Mouse (Mus musculus): ENCODE results near the gene Grhl3. TPM values are rescaled to one million over a fixed set of nuclear protein-coding genes. Genes with fewer than 3 reads are reported as not detected.

The Grhl3 gene
- polyA plus RNA-seq, 1 experiment from 2014 or later = 0.99 TPM

- no peak overlapping the region for H3K27ac ChIP-seq (ENCODE audit: low read depth, low read length)
- H3K36me3 ChIP-seq (ENCODE audit: control insufficient read depth, insufficient read depth, low read length) = no peaks in the 10 kb centered on the region
- H3K9me3 ChIP-seq (ENCODE audit: control insufficient read depth, low read length) = no peaks in the 10 kb centered on the region
- H3K9ac ChIP-seq (replicated peaks; ENCODE audit: low read depth, low read length) = no peak overlapping the region
- no peak for ATAC-seq (ENCODE audit: low read depth)
- WGBS = 65% methylated on average over 6 of the region's 6 CpGs
- no peak overlapping the region for H3K4me2 ChIP-seq (ENCODE audit: low read depth, low read length)
- no peak overlapping the region for H3K4me3 ChIP-seq (ENCODE audit: low read depth, low read length)
- H3K27me3 ChIP-seq (ENCODE audit: control insufficient read depth, insufficient read depth, low read length) = no peaks in the 10 kb centered on the region
- no peaks in the 10 kb centered on the region for H3K4me1 ChIP-seq (ENCODE audit: control insufficient read depth, insufficient read depth, low read length)
Observed at GRCm38 (mm10) chr4:135579695-135580094, 6.3 kb upstream of the Grhl3 start.

GRCm38 (mm10) chr4:135578490-135578889 is 5.1 kb upstream of the Grhl3 start:
- Histone ChIP-seq H3K27me3 (ENCODE audit: control insufficient read depth, insufficient read depth, low read length) (no peaks in the 10 kb centered on the region), H3K4me3 (ENCODE audit: low read depth, low read length) (no peak overlapping the region), H3K9me3 (ENCODE audit: control insufficient read depth, low read length) (no peaks in the 10 kb centered on the region), H3K4me2 (ENCODE audit: low read depth, low read length) (no peak overlapping the region), H3K9ac (replicated peaks; ENCODE audit: low read depth, low read length) (no peak overlapping the region), H3K27ac (ENCODE audit: low read depth, low read length) (no peak overlapping the region), H3K36me3 (ENCODE audit: control insufficient read depth, insufficient read depth, low read length) (no peaks in the 10 kb centered on the region), H3K4me1 (ENCODE audit: control insufficient read depth, insufficient read depth, low read length) (peaks cover 5% of the 10 kb centered on the region; the same call in 1 of the 2 replicates)
- ATAC-seq (ENCODE audit: low read depth) = no peak
- 65% methylated on average over 5 of the region's 5 CpGs for WGBS

- Histone ChIP-seq H3K36me3 (ENCODE audit: control insufficient read depth, insufficient read depth, low read length) (no peaks in the 10 kb centered on the region), H3K27ac (ENCODE audit: low read depth, low read length) (no peak overlapping the region), H3K9ac (replicated peaks; ENCODE audit: low read depth, low read length) (no peak overlapping the region), H3K27me3 (ENCODE audit: control insufficient read depth, insufficient read depth, low read length) (peaks cover 11% of the 10 kb centered on the region), H3K9me3 (ENCODE audit: control insufficient read depth, low read length) (no peaks in the 10 kb centered on the region), H3K4me1 (ENCODE audit: control insufficient read depth, insufficient read depth, low read length) (peaks cover 7% of the 10 kb centered on the region; the same call in 1 of the 2 replicates), H3K4me3 (ENCODE audit: low read depth, low read length) (no peak overlapping the region), H3K4me2 (ENCODE audit: low read depth, low read length) (no peak overlapping the region)
- no peak for ATAC-seq (ENCODE audit: low read depth)
- 58% methylated on average over 15 of the region's 15 CpGs for WGBS
Observed at GRCm38 (mm10) chr4:135575365-135576140, 2.1 kb upstream of the Grhl3 start.

GRCm38 (mm10) chr4:135572276-135572675 is 1.2 kb downstream of the Grhl3 start:
- no peaks in the 10 kb centered on the region for H3K9me3 ChIP-seq (ENCODE audit: control insufficient read depth, low read length)
- no peaks in the 10 kb centered on the region for H3K36me3 ChIP-seq (ENCODE audit: control insufficient read depth, insufficient read depth, low read length)
- no peak overlapping the region for H3K9ac ChIP-seq (replicated peaks; ENCODE audit: low read depth, low read length)
- peaks cover 14% of the 10 kb centered on the region for H3K27me3 ChIP-seq (ENCODE audit: control insufficient read depth, insufficient read depth, low read length)
- H3K4me3 ChIP-seq (ENCODE audit: low read depth, low read length) = no peak overlapping the region
- WGBS = 29% methylated on average over 8 of the region's 8 CpGs
- no peak overlapping the region for H3K4me2 ChIP-seq (ENCODE audit: low read depth, low read length)
- no peak for ATAC-seq (ENCODE audit: low read depth)
- H3K4me1 ChIP-seq (ENCODE audit: control insufficient read depth, insufficient read depth, low read length) = peaks cover 16% of the 10 kb centered on the region; the same call in 1 of the 2 replicates
- H3K27ac ChIP-seq (ENCODE audit: low read depth, low read length) = no peak overlapping the region

- Histone ChIP-seq H3K4me3 (ENCODE audit: low read depth, low read length) (no peak overlapping the region), H3K27ac (ENCODE audit: low read depth, low read length) (no peak overlapping the region), H3K4me2 (ENCODE audit: low read depth, low read length) (no peak overlapping the region), H3K9me3 (ENCODE audit: control insufficient read depth, low read length) (no peaks in the 10 kb centered on the region), H3K9ac (replicated peaks; ENCODE audit: low read depth, low read length) (no peak overlapping the region), H3K27me3 (ENCODE audit: control insufficient read depth, insufficient read depth, low read length) (peaks cover 14% of the 10 kb centered on the region), H3K4me1 (ENCODE audit: control insufficient read depth, insufficient read depth, low read length) (peaks cover 18% of the 10 kb centered on the region; the same call in 1 of the 2 replicates), H3K36me3 (ENCODE audit: control insufficient read depth, insufficient read depth, low read length) (no peaks in the 10 kb centered on the region)
- ATAC-seq (ENCODE audit: low read depth) = no peak
- 57% methylated on average over 6 of the region's 6 CpGs for WGBS
Observed at GRCm38 (mm10) chr4:135571037-135571550, 2.3 kb downstream of the Grhl3 start.

GRCm38 (mm10) chr4:135570152-135571036 is 3.0 kb downstream of the Grhl3 start:
- H3K9ac ChIP-seq (replicated peaks; ENCODE audit: low read depth, low read length) = no peak overlapping the region
- H3K4me3 ChIP-seq (ENCODE audit: low read depth, low read length) = peak overlapping the region; percentile 24
- no peaks in the 10 kb centered on the region for H3K9me3 ChIP-seq (ENCODE audit: control insufficient read depth, low read length)
- H3K27ac ChIP-seq (ENCODE audit: low read depth, low read length) = no peak overlapping the region
- no peak for ATAC-seq (ENCODE audit: low read depth)
- peaks cover 19% of the 10 kb centered on the region for H3K4me1 ChIP-seq (ENCODE audit: control insufficient read depth, insufficient read depth, low read length)
- no peaks in the 10 kb centered on the region for H3K36me3 ChIP-seq (ENCODE audit: control insufficient read depth, insufficient read depth, low read length)
- H3K4me2 ChIP-seq (ENCODE audit: low read depth, low read length) = peak overlapping the region; percentile 50
- WGBS = 8% methylated on average over 32 of the region's 32 CpGs
- peaks cover 14% of the 10 kb centered on the region for H3K27me3 ChIP-seq (ENCODE audit: control insufficient read depth, insufficient read depth, low read length)

GRCm38 (mm10) chr4:135569201-135569600 is 4.2 kb downstream of the Grhl3 start:
- peaks cover 21% of the 10 kb centered on the region for H3K4me1 ChIP-seq (ENCODE audit: control insufficient read depth, insufficient read depth, low read length)
- no peak overlapping the region for H3K9ac ChIP-seq (replicated peaks; ENCODE audit: low read depth, low read length)
- H3K36me3 ChIP-seq (ENCODE audit: control insufficient read depth, insufficient read depth, low read length) = no peaks in the 10 kb centered on the region
- H3K4me3 ChIP-seq (ENCODE audit: low read depth, low read length) = no peak overlapping the region
- WGBS = 8% methylated on average over 11 of the region's 11 CpGs
- no peak overlapping the region for H3K4me2 ChIP-seq (ENCODE audit: low read depth, low read length)
- no peaks in the 10 kb centered on the region for H3K9me3 ChIP-seq (ENCODE audit: control insufficient read depth, low read length)
- no peak for ATAC-seq (ENCODE audit: low read depth)
- H3K27me3 ChIP-seq (ENCODE audit: control insufficient read depth, insufficient read depth, low read length) = peaks cover 14% of the 10 kb centered on the region
- H3K27ac ChIP-seq (ENCODE audit: low read depth, low read length) = no peak overlapping the region

- no peak overlapping the region for H3K9ac ChIP-seq (replicated peaks; ENCODE audit: low read depth, low read length)
- no peak overlapping the region for H3K27ac ChIP-seq (ENCODE audit: low read depth, low read length)
- H3K4me3 ChIP-seq (ENCODE audit: low read depth, low read length) = no peak overlapping the region
- H3K4me2 ChIP-seq (ENCODE audit: low read depth, low read length) = no peak overlapping the region
- H3K27me3 ChIP-seq (ENCODE audit: control insufficient read depth, insufficient read depth, low read length) = peaks cover 14% of the 10 kb centered on the region
- H3K4me1 ChIP-seq (ENCODE audit: control insufficient read depth, insufficient read depth, low read length) = peaks cover 14% of the 10 kb centered on the region
- WGBS = 35% methylated on average over 8 of the region's 8 CpGs
- no peak for ATAC-seq (ENCODE audit: low read depth)
- H3K9me3 ChIP-seq (ENCODE audit: control insufficient read depth, low read length) = no peaks in the 10 kb centered on the region
- H3K36me3 ChIP-seq (ENCODE audit: control insufficient read depth, insufficient read depth, low read length) = no peaks in the 10 kb centered on the region
Observed at GRCm38 (mm10) chr4:135567484-135567883, 5.9 kb downstream of the Grhl3 start.

GRCm38 (mm10) chr4:135567042-135567441 is 6.4 kb downstream of the Grhl3 start:
- WGBS = 40% methylated on average over 11 of the region's 11 CpGs
- Histone ChIP-seq H3K9ac (replicated peaks; ENCODE audit: low read depth, low read length) (no peak overlapping the region), H3K9me3 (ENCODE audit: control insufficient read depth, low read length) (no peaks in the 10 kb centered on the region), H3K4me3 (ENCODE audit: low read depth, low read length) (no peak overlapping the region), H3K4me2 (ENCODE audit: low read depth, low read length) (no peak overlapping the region), H3K27ac (ENCODE audit: low read depth, low read length) (no peak overlapping the region), H3K27me3 (ENCODE audit: control insufficient read depth, insufficient read depth, low read length) (peaks cover 9% of the 10 kb centered on the region), H3K36me3 (ENCODE audit: control insufficient read depth, insufficient read depth, low read length) (no peaks in the 10 kb centered on the region), H3K4me1 (ENCODE audit: control insufficient read depth, insufficient read depth, low read length) (peaks cover 14% of the 10 kb centered on the region)
- ATAC-seq (ENCODE audit: low read depth) = no peak
